Mouse (Mus musculus) ES-E14 (cell line): ENCODE measurements around the gene Borcs5. TPM values are rescaled to one million over a fixed set of nuclear protein-coding genes. Genes with fewer than 3 reads are reported as not detected.

Source experiments
- DNase-seq: peaks from one replicate; pipeline ENCODE4 v3.0.0-alpha.2; 2013; ENCODE audit warnings: low read depth, low spot score
- H3K27ac ChIP-seq: 2 replicates; pipeline ENCODE4 v1.5.1; 2012; ENCODE audit warnings: low read depth, mild to moderate bottlenecking, low read length, moderate library complexity, mixed read lengths; ENCODE audit not compliant: poor library complexity, insufficient read depth, severe bottlenecking
- H3K36me3 ChIP-seq: 2 replicates; pipeline ENCODE4 v1.6.1; 2012; ENCODE audit warnings: mild to moderate bottlenecking, low read length, moderate library complexity, mixed read lengths; ENCODE audit not compliant: control insufficient read depth, poor library complexity, insufficient read depth, severe bottlenecking
- H3K4me1 ChIP-seq, 2 experiments: fragments of 150-350 bp in 1 of 2; sonication (generic) in 1 of 2; 2 replicates each; pipeline ENCODE4 v1.6.1; 2012; ENCODE audit warnings: low read length in 2 of 2, mild to moderate bottlenecking in 1 of 2, mixed read lengths in 1 of 2; ENCODE audit not compliant: control insufficient read depth in 2 of 2, insufficient read depth in 2 of 2, poor library complexity in 1 of 2
- H3K4me3 ChIP-seq, 2 experiments: fragments of 150-350 bp in 1 of 2; sonication (generic) in 1 of 2; 2 replicates each; pipeline ENCODE4 v1.5.1; 2012; ENCODE audit warnings: low read length in 2 of 2, low read depth in 1 of 2, mild to moderate bottlenecking in 1 of 2, mixed read lengths in 1 of 2; ENCODE audit not compliant: insufficient read depth in 1 of 2, poor library complexity in 1 of 2, severe bottlenecking in 1 of 2
- H3K9ac ChIP-seq: 2 replicates; pipeline ENCODE4 v1.6.1; 2012; ENCODE audit warnings: low read depth, mild to moderate bottlenecking, low read length, mixed read lengths; ENCODE audit not compliant: poor library complexity, insufficient read depth, severe bottlenecking
- H3K9me3 ChIP-seq: fragments of 150-350 bp; sonication (generic); 2 replicates; pipeline ENCODE4 v1.6.1; 2012; ENCODE audit warnings: low read depth, mild to moderate bottlenecking, low read length; ENCODE audit not compliant: control insufficient read depth, insufficient read depth
- CHD2 ChIP-seq: IDR thresholded peaks from 2 replicates; pipeline ENCODE4 v1.6.1; 2014; ENCODE audit warnings: mild to moderate bottlenecking, low read depth, low read length, inconsistent platforms
- HCFC1 ChIP-seq: IDR thresholded peaks from 2 replicates; pipeline ENCODE4 v1.6.1; 2012; ENCODE audit warnings: low read length, inconsistent platforms, borderline replicate concordance; ENCODE audit not compliant: insufficient read depth
- MAFK ChIP-seq: IDR thresholded peaks from 2 replicates; pipeline ENCODE4 v1.6.1; 2014; ENCODE audit warnings: mild to moderate bottlenecking, low read depth, low read length, inconsistent platforms; ENCODE audit not compliant: insufficient read depth
- ZC3H11A ChIP-seq: IDR thresholded peaks from 2 replicates; pipeline ENCODE4 v1.6.1; 2012; ENCODE audit warnings: low read depth, mild to moderate bottlenecking, inconsistent platforms, low read length, borderline replicate concordance
- ZNF384 ChIP-seq: IDR thresholded peaks from 2 replicates; pipeline ENCODE4 v1.6.1; 2012; ENCODE audit warnings: low read depth, low read length, inconsistent platforms
- in situ Hi-C, 2 experiments: fragments of 600-800 bp; cut with MboI; formaldehyde crosslinking; loops; one replicate each; pipeline ENCODE4 v1.15.1; 2025; ENCODE audit warnings: low sequenced_read_pairs in 2 of 2, inconsistent platforms in 1 of 2; ENCODE audit not compliant: unreplicated experiment in 2 of 2
- total RNA-seq: library from RNA; depleted of rRNA; stranded (reverse); fragments of 300-350 nt; gene quantifications from 2 replicates; pipeline ENCODE4 v1.2.3, GENCODE M21; 2012; rRNA removed

Borcs5 gene
- 8.7 and 10.1 TPM in 2 replicates for total RNA-seq

- Histone ChIP-seq H3K9ac (no peak within 1 kb of the TSS), H3K4me3 (peak within 1 kb of the TSS in 1 of 2 experiments; percentile 86; a peak in 1 of 4 replicates), H3K9me3 (no peaks in the 10 kb centered on the region), H3K27ac (no peak within 1 kb of the TSS), H3K36me3 (no peaks in the 10 kb centered on the region), H3K4me1 (no peaks in the 10 kb centered on the region)
- no peak for DNase-seq
- no peak for TF ChIP-seq CHD2
- in situ Hi-C loops = no loop called here
Measured at GRCm38 (mm10) chr6:134639210-134639609, at the start of gene Borcs5. Borcs5 (plus strand) TSS chr6:134639510.

DNA sequence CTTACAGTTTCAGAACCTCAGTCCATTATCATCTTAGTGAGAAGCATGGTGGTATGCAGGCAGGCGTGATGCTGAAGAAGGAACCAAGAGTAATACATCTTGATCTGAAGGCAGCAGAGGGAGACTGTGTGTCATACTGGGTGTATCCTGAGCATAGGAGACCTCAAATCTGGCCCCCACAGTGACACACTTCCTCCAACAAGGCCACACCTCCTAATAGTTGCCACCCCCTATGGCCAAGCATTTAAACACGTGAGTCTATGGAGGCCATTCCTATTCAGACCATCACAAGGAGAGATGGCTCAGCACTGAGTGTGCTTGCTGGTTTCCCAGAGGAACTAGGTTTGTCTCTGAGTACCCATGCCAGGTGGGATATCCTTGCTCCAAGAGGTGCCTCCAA is 47.7 kb upstream of the Borcs5 start:
- Histone ChIP-seq H3K4me3 (no peak overlapping the region), H3K9me3 (no peaks in the 10 kb centered on the region), H3K27ac (no peak overlapping the region), H3K4me1 (peaks cover 0 to 6% of the 10 kb centered on the region in 2 experiments; a peak in 1 of 4 replicates), H3K36me3 (no peaks in the 10 kb centered on the region), H3K9ac (no peak overlapping the region)
- DNase-seq = no peak
- no peak for TF ChIP-seq ZNF384
- in situ Hi-C loops = no loop called here

- no peak for DNase-seq
- Histone ChIP-seq H3K9me3 (no peaks in the 10 kb centered on the region), H3K4me1 (peaks cover 0 to 6% of the 10 kb centered on the region in 2 experiments; a peak in 1 of 4 replicates), H3K4me3 (peak overlapping the region in 1 of 2 experiments; percentile 44; a peak in 1 of 4 replicates), H3K36me3 (no peaks in the 10 kb centered on the region), H3K27ac (no peak overlapping the region), H3K9ac (no peak overlapping the region)
- in situ Hi-C loops = no loop called here
- no peak for TF ChIP-seq ZNF384
- no peak for TF ChIP-seq MAFK
Measured at GRCm38 (mm10) chr6:134594569-134595442, 44.5 kb upstream of the Borcs5 start.

DNA sequence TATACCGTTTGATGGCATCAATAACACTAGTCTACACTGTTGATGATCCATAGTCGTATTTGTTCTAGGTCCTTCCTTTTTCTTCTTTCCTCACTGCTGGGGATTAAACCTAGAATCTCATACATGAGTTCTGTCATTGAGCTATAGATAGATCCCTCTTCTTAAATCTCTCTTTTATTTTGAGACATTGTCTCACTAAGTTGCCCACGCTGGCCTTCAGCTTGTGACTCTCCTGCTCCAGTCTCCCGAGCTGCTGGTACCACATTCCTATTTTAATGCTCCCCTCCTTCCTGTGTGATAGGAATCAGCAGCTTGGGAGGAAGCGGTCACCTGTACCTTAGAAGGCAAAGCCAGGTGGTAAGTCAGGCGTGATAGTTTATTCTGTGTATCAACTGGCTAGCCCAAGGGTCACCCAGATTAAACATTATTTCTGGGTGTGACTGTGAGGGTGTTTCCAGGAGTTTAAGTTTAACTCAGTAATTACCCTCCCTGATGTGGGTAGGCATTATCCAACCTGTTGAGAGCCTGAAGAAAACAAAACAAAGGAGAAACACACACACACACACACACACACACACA is 41.6 kb upstream of the Borcs5 start:
- TF ChIP-seq ZNF384 = no peak
- TF ChIP-seq ZC3H11A = no peak
- no peak for TF ChIP-seq MAFK
- no peak for DNase-seq
- Histone ChIP-seq H3K9me3 (no peaks in the 10 kb centered on the region), H3K36me3 (no peaks in the 10 kb centered on the region), H3K27ac (no peak overlapping the region), H3K9ac (no peak overlapping the region), H3K4me3 (no peak overlapping the region), H3K4me1 (peaks cover 0 to 6% of the 10 kb centered on the region in 2 experiments; a peak in 1 of 4 replicates)
- in situ Hi-C loops = no loop called here

DNA sequence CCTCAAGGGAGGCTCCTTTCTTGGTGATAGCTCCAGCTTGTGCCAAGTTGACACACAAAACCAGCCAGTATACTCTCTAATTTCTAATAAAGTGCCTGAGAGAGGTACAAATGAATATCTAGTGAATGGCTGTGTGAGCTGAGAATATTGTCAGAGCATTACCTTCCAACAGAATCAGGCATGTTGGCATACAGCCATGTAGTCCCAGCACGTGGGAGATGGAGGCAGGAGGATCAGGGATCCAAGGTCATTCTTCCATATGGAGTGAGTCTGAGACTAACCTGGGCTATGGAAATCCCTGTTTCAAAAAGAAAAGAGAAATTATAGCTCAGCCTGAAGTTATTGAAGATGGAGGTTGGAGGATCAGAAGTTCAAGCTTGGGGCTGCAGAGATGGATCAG is 40.1 kb upstream of the Borcs5 start:
- in situ Hi-C loops = no loop called here
- H3K9ac ChIP-seq = no peak overlapping the region
- H3K27ac ChIP-seq = no peak overlapping the region
- H3K9me3 ChIP-seq = no peaks in the 10 kb centered on the region
- TF ChIP-seq HCFC1 (no peak), CHD2 (no peak), ZC3H11A (no peak), ZNF384 (no peak), MAFK (no peak)
- no peak overlapping the region for H3K4me3 ChIP-seq
- DNase-seq = no peak
- H3K4me1 ChIP-seq = peaks cover 0 to 6% of the 10 kb centered on the region in 2 experiments; a peak in 1 of 4 replicates
- H3K36me3 ChIP-seq = no peaks in the 10 kb centered on the region
